9 mouse cellular contexts compared by ENCODE assay signal in genomic region chr9:67699846-67700579, GRCm38 (mm10). TPM values are rescaled to one million over a fixed set of nuclear protein-coding genes. Genes with fewer than 3 reads are reported as not detected.
A peak's percentile ranks its signal among the peaks of the same experiment; 100 is the strongest.
DNase-seq lines count a peak whose midpoint lies in the region; ATAC-seq and TF ChIP-seq lines count a peak whose summit lies in the region.
"Had no signal": no experiment of that assay in that cellular context is flagged by ENCODE, and none has a peak within 500 bp of the region (broad histone marks: within the 10 kb centered on the region; RNA-seq: fewer than 3 reads in every experiment).

No protein-coding gene starts in this region.

- H3K9me3 ChIP-seq in embryonic facial prominence, embryonic 12.5 days = no peaks in the 10 kb centered on the region
- no peaks in the 10 kb centered on the region for H3K9me3 ChIP-seq in heart, embryonic 11.5 days (replicated peaks; ENCODE audit: control insufficient read depth, low read length)
- H3K9me3 ChIP-seq in lung, embryonic 15.5 days = no peaks in the 10 kb centered on the region
- H3K9me3 ChIP-seq: G1E had no signal

- peak overlapping the region; percentile 56 for H3K9ac ChIP-seq in embryonic facial prominence, embryonic 12.5 days
- peak overlapping the region; percentile 72 for H3K9ac ChIP-seq in heart, embryonic 11.5 days (ENCODE audit: low read depth, low read length)
- H3K9ac ChIP-seq in lung, embryonic 15.5 days = peak overlapping the region; percentile 17; the same call in 1 of the 2 replicates

- DNase-seq in testis, postnatal 14 days (ENCODE audit: low spot score) = no peak
- DNase-seq in kidney, adult 9 months = peak; percentile 15
- DNase-seq in ovary, postnatal 14 days (ENCODE audit: low spot score) = peak; percentile 20
- DNase-seq in c-Kit-positive CD71-positive TER-119-positive erythroid progenitor cells, embryonic 14.5 days (ENCODE audit: low spot score) = no peak

- TF ChIP-seq CTCF in testis, adult 2 months (IDR thresholded peaks at IDR 0.05; ENCODE audit: control insufficient read depth, insufficient read depth, insufficient replicate concordance, low read depth, low read length) = no peak

- H3K4me2 ChIP-seq in embryonic facial prominence, embryonic 12.5 days (replicated peaks) = peak overlapping the region; percentile 61
- H3K4me2 ChIP-seq in heart, embryonic 11.5 days = peak overlapping the region; percentile 75
- peak overlapping the region; percentile 64 for H3K4me2 ChIP-seq in lung, embryonic 15.5 days

- H3K4me1 ChIP-seq in testis, adult 2 months (ENCODE audit: control insufficient read depth, insufficient read depth, low read length) = peaks cover 4% of the 10 kb centered on the region
- peaks cover 4% of the 10 kb centered on the region; the same call in 1 of the 2 replicates for H3K4me1 ChIP-seq in embryonic facial prominence, embryonic 12.5 days
- peaks cover 4% of the 10 kb centered on the region; the same call in 1 of the 2 replicates for H3K4me1 ChIP-seq in heart, embryonic 11.5 days (ENCODE audit: control insufficient read depth, insufficient read depth, low read length)
- H3K4me1 ChIP-seq in lung, embryonic 15.5 days = no peaks in the 10 kb centered on the region

- H3K27me3 ChIP-seq in testis, adult 2 months (ENCODE audit: control insufficient read depth, insufficient read depth, low read length) = no peaks in the 10 kb centered on the region
- no peaks in the 10 kb centered on the region for H3K27me3 ChIP-seq in embryonic facial prominence, embryonic 12.5 days
- H3K27me3 ChIP-seq in heart, embryonic 11.5 days (ENCODE audit: control insufficient read depth, insufficient read depth, low read length) = 0 out of 2 replicates have a peak, but pooled peaks cover 3% of the 10 kb centered on the region
- H3K27me3 ChIP-seq in lung, embryonic 15.5 days = no peaks in the 10 kb centered on the region; the same call in 1 of the 2 replicates

- WGBS in embryonic facial prominence, embryonic 12.5 days = 28% methylated on average over 35 of the region's 35 CpGs
- 13% methylated on average over 35 of the region's 35 CpGs for WGBS in heart, embryonic 11.5 days (ENCODE audit: insufficient replicate concordance)
- WGBS in lung, embryonic 15.5 days = 22% methylated on average over 35 of the region's 35 CpGs

- H3K4me3 ChIP-seq in testis, adult 2 months (ENCODE audit: control insufficient read depth, low read depth, low read length) = peak overlapping the region; percentile 58
- peak overlapping the region; percentile 37 for H3K4me3 ChIP-seq in embryonic facial prominence, embryonic 12.5 days
- peak overlapping the region; percentile 45 for H3K4me3 ChIP-seq in heart, embryonic 11.5 days (ENCODE audit: low read depth, low read length)
- peak overlapping the region; percentile 37 for H3K4me3 ChIP-seq in lung, embryonic 15.5 days

- no peak for TF ChIP-seq POLR2A in testis, adult 2 months (IDR thresholded peaks at IDR 0.05; ENCODE audit: control insufficient read depth, low read depth, low read length)

- H3K27ac ChIP-seq in testis, adult 2 months (ENCODE audit: control insufficient read depth, insufficient read depth, low read depth, low read length) = peak overlapping the region; percentile 50
- H3K27ac ChIP-seq in embryonic facial prominence, embryonic 12.5 days = no peak overlapping the region
- no peak overlapping the region for H3K27ac ChIP-seq in heart, embryonic 11.5 days (ENCODE audit: low read depth, low read length)
- no peak overlapping the region for H3K27ac ChIP-seq in lung, embryonic 15.5 days

- H3K36me3 ChIP-seq in testis, adult 2 months (ENCODE audit: control insufficient read depth, insufficient read depth, low read length) = no peaks in the 10 kb centered on the region; the same call in 1 of the 2 replicates
- no peaks in the 10 kb centered on the region for H3K36me3 ChIP-seq in embryonic facial prominence, embryonic 12.5 days
- no peaks in the 10 kb centered on the region for H3K36me3 ChIP-seq in heart, embryonic 11.5 days (ENCODE audit: control insufficient read depth, insufficient read depth, low read length)
- no peaks in the 10 kb centered on the region for H3K36me3 ChIP-seq in lung, embryonic 15.5 days
- H3K36me3 ChIP-seq: G1E had no signal

- ATAC-seq in embryonic facial prominence, embryonic 12.5 days (ENCODE audit: insufficient number of reproducible peaks, insufficient read depth, low FRiP score, low TSS enrichment) = no peak
- no peak for ATAC-seq in heart, embryonic 11.5 days (replicated peaks; ENCODE audit: insufficient number of reproducible peaks, low FRiP score, low TSS enrichment)
- ATAC-seq in lung, embryonic 15.5 days (ENCODE audit: borderline replicate concordance, extremely low read depth, low FRiP score, low TSS enrichment) = peak; percentile 57; the same call in 1 of the 2 replicates

RNA-seq across cellular contexts. Expression of gene C2cd4b, which starts 59.2 kb away (rescaled TPM):
- 25.6 and 38.9 TPM in 2 replicates for polyA plus RNA-seq in testis, adult 2 months (2012; rRNA removed)
- 0.29 and 0.35 TPM in 2 replicates for polyA plus RNA-seq in embryonic facial prominence, embryonic 12.5 days (2016; fragmentation: Nextera tagmentation; extraction: Ambion mirVana)
- polyA plus RNA-seq in heart, embryonic 11.5 days (2014; fragmentation: Nextera tagmentation; extraction: Ambion mirVana) = 2.0 and 2.6 TPM in 2 replicates
- 0.95 and 1.6 TPM in 2 replicates for polyA plus RNA-seq in lung, embryonic 15.5 days (2015; fragmentation: Nextera tagmentation; extraction: Ambion mirVana)
- polyA plus RNA-seq: G1E had no signal

Comparison
In these comparisons a context has a peak if more than half of its experiments do, and no peak if none do; other contexts are left out.
1. DNase-seq: peak in kidney, adult 9 months (single experiment) and ovary, postnatal 14 days (single experiment); none in testis, postnatal 14 days (single experiment) and c-Kit-positive CD71-positive TER-119-positive erythroid progenitor cells, embryonic 14.5 days (single experiment).
2. H3K9ac ChIP-seq: peak in every context shown above with its lines; median percentile 72 in heart, embryonic 11.5 days; 56 in embryonic facial prominence, embryonic 12.5 days; 17 in lung, embryonic 15.5 days.
3. Peak in every context shown above with its lines, with median percentiles within 50 percentile points of each other: H3K4me3 ChIP-seq and H3K4me2 ChIP-seq.